Mouse (Mus musculus): Measurements from ENCODE around the gene Anks3.
A peak's percentile ranks its signal among the peaks of the same experiment; 100 is the strongest.

The Anks3 gene

DNA sequence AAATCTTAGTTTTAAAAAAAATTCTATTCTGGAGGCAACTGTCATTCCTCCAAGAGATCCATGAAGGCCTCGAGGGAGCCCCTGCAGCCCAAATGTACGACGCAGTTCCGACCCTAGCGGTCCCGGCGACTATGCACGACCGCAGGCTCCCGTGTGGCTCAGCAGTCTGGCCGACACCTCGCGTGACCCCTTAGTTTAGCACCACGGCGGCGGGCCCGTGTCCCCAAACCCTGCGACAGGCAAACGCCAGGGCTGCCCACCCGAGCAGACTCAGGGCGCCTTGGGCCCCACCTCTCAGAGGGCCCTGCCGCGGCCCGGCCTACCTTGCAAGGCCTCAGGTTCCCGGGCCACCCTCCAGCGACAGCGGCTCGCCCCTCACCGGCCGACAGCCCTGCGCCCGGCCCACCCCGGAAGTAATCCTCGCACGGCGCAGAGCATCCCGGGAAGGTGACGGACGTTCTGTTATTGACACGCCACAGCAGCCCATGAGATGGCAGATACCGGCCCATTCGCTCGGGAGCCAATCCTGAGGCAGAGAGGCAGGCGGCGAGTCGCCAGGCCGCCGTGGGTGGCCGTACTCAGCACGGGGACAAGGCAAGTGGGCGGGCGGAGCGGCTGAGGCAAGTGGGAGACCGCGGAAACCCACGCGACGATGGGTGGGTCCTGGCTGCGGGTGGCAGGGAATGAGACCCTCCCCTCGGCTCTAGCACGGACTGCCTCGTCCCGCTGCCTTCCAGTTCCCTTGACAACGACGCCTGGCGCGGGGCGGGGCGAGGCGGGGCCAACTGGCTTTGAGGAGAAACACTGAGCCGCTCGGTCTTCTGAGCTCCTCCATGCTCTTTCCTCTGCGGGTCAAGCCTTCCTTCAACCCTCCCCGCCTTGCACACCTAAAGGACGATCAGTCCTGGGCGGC, at the start of gene Anks3:
TSS of gene Anks3 (minus strand) at position 409 of the 913 bp plus-strand sequence.
- DNase-seq = peak; percentile 99

DNA sequence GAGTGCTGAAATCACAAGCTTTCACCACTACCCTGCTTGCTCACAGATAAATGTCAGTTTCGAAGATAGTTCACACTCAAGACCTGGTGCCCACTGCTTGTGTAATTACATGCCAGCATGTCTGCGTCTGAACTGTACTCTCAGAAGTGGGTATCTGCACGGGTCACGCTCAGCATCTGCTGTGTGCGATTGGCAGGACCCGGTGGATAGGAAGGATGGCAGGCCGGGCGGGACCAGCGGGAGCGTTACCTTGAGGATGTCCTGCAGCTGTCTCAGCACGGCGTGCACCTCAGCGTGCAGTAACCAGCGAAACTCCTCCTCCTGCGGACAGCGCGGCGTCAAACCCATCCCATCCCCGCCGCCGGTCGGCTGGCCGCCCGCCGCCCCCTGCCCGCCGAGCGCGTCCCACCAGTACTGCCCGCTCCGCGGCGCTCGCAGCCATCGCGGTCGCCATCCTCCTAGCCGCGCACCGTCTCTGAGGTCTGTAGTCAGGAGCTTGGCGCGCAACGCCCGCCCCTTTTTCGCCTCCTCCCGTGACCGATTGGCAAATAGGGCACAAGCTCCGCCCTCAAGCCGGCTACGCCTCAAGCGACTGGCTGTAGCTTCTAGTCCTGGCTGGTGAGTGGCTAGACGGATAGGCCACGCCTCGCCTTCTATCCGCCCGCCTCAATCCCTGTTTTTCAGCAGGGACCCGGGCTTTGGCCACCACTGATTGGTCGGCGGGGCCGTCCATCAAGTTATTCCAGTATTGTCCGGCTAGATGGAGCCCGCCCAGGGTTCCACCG, 49.2 kb upstream of the Anks3 start, which contains the start of gene Rogdi:
TSS of gene Rogdi (minus strand) at position 500 of the 785 bp plus-strand sequence.
- peak; percentile 100 for DNase-seq

DNA sequence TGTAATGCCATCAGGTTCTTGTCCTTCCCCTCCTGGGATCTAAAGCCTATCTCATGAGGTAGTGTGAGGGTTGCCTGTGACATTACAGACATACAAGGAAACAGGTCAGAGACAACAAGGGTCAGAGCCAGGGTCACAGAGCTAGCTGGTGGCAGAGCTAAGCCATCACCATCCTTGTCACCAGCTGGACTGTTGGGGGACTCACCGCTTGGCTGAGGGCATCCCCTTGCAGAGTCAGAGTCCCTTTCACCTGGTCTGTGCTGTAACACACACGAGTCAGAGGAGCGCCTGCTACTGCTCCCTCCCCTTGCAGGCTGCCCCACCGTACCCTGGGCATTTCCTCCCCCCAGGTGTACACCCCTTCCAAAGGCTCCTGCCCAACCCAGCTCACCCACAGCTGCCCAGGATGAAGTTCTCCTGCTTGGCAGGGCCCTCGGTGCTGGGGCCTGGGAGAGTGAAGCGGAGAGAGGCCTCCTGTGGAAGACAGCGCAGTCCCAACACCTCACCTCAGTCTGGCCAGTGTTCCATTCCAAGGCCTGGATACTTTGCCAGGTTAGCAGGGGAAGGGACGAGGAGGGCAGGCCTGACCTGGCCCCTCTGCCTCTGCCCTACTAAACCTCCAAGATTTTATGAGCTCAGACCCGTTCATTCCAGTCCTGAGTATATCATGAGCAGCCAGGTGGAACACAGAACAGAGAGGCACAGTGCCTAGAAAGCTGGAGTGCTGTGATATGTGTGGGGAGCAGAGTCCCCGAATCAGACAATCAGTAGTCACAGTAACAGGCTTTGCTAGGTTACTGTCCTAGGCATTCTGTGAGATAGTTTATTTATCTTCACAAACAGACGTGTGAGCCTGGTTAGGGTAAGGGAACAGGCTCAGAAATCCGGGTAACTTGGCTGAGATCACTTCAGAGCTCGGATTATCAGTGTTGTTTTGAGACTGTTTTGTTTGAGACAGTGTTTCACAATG, 48.3 kb upstream of the Anks3 start:
- DNase-seq = peak; percentile 50

DNA sequence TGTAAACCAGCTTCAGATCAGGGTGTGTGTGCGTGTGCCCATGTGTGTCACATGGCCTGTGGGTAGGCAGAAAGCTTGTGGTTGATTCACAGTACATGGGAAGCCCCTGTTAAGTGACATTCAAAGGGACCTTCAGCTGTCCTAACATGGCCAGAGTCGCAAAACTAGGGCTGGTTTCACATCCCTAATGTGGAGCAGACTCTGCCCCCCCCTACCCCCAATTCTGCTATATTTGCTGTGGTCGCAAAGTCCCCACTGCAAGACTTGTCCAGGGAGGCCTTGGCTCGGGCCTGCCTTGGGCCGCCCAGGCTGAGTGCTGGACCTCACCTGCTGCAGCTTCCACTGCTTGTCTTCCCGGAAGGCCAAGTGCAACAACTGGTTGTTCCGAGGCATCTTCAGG, 47.3 kb upstream of the Anks3 start:
- peak; percentile 23 for DNase-seq

DNA sequence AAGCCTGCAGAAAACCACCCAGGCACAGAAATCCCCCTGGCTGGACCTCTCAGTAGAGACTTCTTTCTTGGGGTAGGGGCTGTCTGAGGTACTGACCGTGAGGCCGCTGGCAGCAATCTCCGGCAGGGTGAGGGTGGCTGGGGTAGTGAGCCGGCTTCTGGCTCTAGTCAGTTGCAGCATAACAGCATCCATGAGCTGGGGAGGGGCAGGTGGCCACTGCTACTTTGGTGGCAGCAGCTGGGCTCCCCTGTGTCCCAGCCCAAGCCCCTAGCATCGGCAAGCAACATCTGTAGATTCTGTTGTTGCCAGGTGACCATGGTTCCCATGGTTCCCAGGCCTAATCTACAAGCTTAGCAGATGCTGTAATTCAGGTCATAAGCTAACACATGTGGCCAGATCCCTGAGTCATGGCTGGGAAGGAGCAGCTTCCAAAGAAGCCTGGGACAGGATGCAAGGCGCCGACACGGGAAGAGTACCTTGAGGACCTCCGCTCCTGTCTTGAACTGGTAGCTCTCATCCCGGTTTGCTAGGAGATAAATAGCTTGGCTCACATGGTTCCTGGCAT, 46.4 kb upstream of the Anks3 start:
- no peak for DNase-seq

DNA sequence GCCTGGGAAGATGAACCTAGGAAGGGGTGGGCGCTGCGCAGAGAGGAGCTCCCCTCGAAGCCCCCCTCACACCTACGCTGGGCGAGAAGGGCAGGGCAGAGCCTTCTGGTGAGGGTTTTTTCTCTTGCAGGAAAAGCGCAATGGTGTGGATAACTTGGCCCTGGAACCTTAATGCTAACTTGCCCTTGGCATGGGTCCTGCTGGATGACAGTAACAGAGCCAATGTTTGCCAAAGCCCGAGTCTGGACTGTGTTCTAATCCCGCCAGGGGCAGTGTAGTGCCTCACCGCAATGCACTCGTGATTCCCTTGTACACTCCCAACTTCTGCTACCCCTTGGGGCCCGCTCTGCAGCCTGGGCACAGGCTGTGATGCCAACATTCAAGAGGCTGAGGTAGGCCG, 44.1 kb upstream of the Anks3 start:
- DNase-seq = peak; percentile 26

DNA sequence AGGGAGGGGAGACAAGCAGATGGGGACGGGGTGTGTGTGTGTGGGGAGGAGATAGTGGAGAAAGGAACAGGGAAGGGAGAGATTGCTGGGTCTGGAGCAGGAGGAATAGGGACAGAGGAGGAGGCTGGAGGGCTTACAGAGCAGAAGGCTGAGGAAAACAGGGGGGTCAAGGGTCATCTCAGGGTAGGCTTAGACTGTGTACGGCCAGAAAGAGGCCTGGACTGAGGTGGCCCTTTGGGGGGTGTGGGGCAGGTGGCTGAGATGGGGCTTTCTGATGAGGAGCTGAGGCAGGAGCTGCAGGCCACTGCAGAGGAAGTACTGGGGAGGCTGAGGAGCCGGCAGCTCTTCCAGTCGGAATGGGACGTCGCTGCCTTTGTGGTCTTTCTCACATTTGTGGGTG, 43.5 kb upstream of the Anks3 start:
- no peak for DNase-seq

DNA sequence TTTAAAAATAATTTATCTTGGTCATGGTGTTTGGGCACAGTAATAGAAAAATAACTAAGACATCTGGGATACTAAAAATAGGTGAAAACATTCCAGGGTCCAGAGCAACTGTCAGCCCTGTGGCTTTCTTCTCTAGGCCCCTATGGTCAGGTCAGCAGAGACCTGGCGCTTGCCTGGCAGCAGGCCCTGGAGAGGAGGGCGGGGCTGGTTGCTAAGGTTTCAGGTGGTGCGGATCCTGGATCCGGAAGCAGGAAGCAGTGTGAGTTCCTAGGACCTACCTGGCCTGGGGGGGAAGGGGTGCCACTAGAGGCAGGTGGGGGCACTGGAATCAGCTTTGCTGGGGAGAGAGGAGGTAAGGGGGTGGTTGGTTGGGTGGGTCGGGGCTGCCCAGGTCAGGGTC, 43.1 kb upstream of the Anks3 start, which contains the start of gene Smim22:
TSS of gene Smim22 (plus strand) at position 222 of the 400 bp plus-strand sequence.
- no peak for DNase-seq

DNA sequence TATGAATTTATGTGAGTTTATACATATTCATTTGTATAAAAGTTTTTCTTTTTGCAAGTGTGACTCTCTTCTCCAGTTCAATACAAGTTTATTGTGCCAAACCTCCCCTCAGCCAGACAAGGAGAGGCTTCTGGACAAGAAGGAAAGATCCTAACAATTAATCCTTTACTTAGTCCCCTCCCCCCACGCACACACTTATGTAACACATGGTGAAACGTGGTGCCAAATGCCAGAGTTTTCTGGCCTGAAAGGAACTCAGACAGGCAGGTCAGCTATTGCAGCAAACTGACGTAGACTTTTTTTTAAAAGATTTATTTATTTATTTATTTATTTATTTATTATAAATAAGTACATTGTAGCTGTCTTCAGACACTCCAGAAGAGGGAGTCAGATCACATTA, 36.6 kb upstream of the Anks3 start:
- no peak for DNase-seq

DNA sequence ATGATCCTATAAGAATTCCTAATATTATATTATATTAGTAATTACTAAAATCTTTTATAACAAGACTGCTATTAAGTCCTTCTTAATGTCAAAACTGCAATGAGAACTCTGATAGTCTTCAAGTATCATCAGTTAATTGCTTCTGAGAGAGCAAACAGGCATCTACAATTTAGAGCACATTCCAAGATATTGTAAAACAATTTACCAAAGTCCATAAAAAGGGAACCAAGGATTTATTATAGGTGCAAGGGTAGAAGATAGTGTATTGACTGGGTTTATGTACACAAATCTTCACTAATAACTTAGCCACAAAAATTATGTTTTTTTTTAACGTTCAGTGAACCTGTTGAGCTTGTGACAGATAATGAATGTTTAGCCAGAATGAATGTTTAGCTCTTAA, 35.0 kb upstream of the Anks3 start:
- no peak for DNase-seq

DNA sequence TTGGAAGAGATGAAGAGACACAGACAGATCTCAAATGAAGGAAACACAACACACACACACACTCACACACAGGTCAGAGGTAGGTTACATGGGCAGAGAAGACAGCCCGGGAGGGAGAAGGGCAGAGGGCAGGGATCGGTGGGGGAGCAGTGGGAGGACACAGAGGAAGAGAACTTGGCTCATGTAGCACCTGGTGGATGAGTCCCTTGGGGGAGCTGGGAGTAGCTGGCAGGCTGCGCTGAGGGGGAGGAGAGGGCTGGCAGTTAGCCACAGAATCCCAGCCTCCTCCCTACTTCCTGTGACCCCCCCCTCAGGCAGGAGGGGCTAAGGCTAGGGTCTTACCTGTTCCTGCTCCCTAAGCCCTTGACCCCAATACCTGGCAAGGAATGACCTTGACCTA, 33.5 kb upstream of the Anks3 start, which contains the start of gene Sept12:
TSS of gene Sept12 (minus strand) at position 300 of the 400 bp plus-strand sequence.
- no peak for DNase-seq

DNA sequence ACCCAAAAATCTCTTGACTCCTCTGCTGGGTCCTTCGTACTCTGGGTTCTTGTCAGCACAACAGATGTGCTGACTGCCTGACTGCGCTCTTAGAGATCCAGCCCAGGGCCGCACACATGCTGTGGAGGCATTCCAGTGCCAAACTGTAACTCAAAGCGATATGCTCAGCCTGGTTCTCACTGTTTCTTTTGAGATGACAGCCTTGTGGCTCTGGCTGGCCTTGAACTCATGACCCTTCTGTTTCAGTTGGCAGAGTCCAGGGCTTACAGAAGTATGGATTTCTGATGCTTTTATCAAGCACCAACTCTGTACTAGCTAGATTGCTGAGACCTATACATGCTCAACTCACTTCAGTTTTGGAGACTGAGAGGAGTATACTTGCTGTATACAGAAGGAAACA, 29.3 kb upstream of the Anks3 start:
- no peak for DNase-seq

DNA sequence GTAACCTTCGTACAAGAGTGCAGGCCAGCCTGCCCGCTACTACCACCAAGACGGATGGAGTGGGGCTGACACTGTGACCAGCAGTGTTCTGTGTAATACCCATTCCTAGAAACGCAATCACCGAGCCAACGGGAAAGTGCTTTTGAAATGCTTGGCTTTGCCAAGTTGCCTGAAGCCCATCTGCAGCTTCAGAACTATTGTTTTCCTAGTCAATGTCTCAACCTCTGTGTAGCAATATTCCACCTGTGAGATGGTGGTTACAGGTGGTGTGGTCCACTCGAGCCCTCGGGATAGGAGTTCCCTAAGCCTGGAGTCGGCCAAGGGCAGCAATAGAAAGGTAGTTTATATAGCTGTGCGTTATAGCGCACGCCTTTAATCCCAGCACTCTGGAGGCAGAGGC, 20.7 kb upstream of the Anks3 start:
- DNase-seq = no peak

DNA sequence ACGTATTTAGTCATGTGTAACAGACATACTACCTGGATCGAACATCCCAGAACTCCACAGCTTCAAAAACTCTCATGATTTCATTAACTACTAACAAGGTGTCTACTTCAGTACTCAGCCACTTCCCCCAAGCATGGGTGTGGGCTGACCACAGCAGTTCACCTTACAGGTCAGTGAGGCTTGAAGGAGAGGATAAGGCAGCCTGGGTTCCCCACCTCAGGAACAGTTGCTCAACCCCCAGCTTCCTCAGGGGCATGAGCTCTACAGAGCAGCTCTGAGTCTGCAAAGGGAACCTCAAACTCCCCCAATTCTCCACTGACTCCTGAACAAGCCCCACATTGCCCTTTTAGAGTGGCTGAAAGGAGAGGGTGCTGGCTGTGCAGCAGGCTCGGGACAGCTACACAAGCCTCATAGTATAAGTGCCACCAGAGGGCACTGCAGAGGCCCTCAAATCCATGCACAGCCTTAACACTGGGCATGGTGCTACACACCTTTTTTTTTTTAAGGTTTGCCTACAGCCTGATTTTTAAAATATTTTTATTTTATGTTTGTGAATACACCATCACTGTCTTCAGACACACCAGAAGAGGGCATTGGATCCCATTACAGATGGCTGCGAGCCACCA, 15.9 kb upstream of the Anks3 start:
- no peak for DNase-seq

DNA sequence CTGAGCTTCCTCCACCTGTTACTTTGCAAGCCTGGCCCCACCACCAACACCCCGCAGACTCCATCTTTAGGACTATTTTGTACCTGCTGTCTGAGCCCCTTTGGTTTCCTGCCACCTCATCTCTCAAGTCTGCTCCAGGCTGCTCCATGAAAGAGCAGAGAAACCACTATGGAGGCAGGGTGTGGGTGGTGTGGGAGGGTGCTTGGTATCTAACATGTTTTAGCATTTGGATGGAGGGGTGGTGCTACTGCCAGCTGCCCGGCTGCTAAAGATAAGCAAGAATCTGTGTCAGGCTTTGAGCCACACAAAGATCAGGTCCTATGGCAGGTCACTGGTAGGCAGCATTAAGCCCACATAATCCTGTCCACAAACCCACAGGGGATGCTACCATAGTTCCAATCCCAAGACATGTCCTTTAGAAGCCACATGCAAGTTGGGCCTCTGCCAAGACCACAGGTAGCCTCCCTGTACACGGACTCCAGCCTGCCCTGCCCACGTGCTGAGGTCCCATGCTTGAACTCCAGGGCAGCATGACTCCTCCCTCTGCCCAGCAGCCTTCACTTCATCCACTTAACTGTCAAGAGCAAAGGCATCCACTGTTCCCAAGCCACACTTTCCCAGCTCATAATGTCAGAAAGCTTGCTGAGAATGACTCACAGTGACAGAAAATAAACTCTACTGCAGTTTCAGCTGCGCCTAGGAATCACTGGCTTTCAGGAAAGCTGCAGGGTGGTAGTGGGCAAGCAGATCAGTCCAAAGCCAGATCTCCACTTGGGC, 14.5 kb upstream of the Anks3 start:
- no peak for DNase-seq

DNA sequence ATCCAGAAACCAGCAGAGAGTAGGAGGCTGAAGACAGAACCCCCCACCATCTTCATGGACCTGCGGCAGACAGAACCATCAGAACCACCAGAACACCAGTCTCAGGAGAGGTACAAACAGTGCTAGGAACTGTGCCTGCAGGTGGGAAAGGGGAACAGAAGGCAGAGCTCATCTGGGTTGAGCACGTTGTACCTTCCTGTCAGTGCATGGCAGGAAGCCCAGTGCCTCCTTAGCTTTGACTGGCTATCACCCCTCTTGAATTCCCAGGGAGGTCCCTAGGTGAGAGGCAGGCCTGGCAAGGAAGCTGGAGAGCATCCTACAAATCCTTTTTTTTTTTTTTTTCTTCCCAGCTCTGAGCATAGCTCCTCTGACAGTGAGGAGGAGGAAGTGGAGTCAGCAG, 12.2 kb upstream of the Anks3 start:
- peak; percentile 83 for DNase-seq

DNA sequence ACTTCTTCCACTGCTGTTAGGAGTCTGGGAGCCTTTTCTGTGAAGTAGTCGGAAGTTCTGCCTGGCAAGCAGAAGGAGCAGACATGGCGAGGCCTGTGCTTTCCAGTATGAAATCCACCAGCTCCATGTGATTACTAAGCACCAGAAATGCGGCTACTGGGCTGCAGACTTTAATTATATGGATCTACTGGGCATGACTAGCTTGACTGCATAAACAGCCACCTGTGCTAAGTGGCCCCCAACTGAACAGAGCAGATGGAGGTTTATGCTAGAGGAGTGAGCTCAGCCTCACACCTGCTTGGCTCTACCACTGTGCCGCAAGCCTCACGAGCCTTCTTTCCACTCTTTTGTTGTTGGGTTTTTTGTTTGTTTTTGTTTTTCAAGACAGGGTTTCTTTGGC, 10.5 kb upstream of the Anks3 start:
- peak; percentile 76 for DNase-seq

DNA sequence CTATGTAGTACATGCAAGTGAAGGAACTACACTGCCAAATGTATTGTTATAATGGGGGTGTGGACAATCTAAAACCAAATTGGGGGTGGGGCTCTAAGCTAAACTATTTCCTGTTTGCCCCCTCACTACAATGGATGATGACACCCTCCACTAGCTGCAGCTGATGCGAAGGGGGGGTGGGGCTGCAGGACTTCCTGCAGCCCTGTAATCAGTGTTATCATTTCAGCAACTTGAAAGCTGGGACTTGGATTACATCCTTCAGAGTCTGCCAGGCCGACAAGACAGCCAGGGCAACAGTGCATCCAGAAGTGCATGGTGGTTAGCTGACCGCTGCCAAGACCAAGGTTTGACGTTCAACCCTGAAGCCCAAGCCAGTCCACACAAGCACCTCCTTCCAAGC, 7.6 kb upstream of the Anks3 start:
- DNase-seq = no peak

DNA sequence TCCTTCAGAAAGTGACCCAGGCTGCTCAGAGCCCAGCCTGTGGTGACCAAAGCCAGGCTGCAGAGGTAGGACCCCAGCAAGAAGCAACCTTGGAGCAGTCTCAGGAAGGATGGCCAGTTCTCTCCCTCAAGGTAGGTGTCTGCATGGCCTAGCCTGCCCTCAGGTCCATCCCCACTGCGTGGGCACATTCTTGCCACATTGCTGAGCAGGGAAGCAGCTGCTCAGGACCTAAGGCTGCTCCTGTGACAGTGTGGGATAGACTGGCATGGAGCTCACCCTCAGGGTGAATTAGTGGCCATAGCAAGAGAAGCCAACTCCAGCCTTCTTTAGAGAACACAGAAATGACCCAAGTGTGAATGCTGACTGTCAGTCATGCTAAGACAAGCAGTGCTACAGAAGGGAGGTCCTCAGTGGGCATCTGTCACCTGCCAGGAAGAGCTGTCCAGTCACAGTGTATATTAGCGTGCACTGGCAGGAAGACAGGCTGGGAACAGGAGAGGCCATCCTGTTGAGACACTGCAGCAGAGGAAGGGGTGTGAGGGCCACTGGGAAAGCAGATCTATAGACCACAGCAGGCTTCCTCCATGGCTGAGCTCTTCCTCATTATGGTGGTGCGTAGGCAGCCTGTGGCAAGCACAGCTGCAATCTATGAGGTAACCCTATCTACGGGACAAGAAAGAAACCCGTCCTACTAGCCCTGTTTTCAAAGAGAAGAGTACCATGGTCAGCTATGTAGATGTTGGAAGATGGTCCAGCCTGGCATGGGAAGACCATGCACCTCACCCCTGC, 5.2 kb upstream of the Anks3 start:
- peak; percentile 9 for DNase-seq

DNA sequence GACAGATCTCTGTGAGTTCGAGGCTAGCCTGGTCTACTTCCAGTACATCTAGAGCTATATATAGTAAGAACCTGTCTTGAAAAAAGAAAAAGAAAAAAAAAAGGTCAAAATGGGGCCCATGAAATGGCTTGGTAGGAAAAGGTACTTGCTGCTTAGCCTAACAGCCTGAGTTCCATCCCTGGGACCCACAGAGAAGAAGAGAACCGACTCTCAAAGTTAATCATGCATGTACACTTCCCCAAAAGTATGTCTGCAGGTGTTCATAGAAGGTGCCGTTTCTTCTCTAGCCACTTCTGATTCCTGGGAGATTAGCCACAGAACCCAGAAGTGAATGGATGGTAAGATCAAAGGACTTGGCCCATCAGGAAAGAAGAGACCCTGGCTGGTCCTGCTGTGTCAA, 4.4 kb upstream of the Anks3 start:
- no peak for DNase-seq
